Mouse (Mus musculus) thymus, adult 2 months (tissue): ENCODE measurements around the gene Noct. TPM values are rescaled to one million over a fixed set of nuclear protein-coding genes. Genes with fewer than 3 reads are reported as not detected.
"Not testable (repeated sequence)": the region's sequence is repeated elsewhere in the genome, so short reads cannot be mapped to it uniquely, and the experiment has no call there.

Source experiments
- DNase-seq: peaks from one replicate; pipeline ENCODE4 v3.0.0; 2021
- H3K27ac ChIP-seq: fragments of 200-500 bp; 2 replicates; pipeline ENCODE4 v1.5.1; 2012; ENCODE audit warnings: low read length, control low read depth; ENCODE audit not compliant: control insufficient read depth, insufficient read depth
- H3K27me3 ChIP-seq: fragments of 200-500 bp; 2 replicates; pipeline ENCODE4 v1.6.1; 2012; ENCODE audit warnings: mild to moderate bottlenecking, low read length, moderate library complexity, mixed read lengths; ENCODE audit not compliant: control insufficient read depth, insufficient read depth
- H3K36me3 ChIP-seq: fragments of 200-500 bp; 2 replicates; pipeline ENCODE4 v1.6.1; 2012; ENCODE audit warnings: mild to moderate bottlenecking, low read length, moderate library complexity; ENCODE audit not compliant: control insufficient read depth, insufficient read depth
- H3K4me1 ChIP-seq: fragments of 200-500 bp; replicated peaks from 2 replicates; pipeline ENCODE4 v1.6.1; 2012; ENCODE audit warnings: low read length; ENCODE audit not compliant: control insufficient read depth, insufficient read depth
- H3K4me3 ChIP-seq: fragments of 200-500 bp; 2 replicates; pipeline ENCODE4 v1.5.1; 2012; ENCODE audit warnings: mild to moderate bottlenecking, low read length, control low read depth, moderate library complexity; ENCODE audit not compliant: control insufficient read depth, insufficient read depth
- CTCF ChIP-seq: fragments of 200-500 bp; IDR thresholded peaks from 2 replicates; pipeline ENCODE4 v1.5.1; 2012; ENCODE audit warnings: mild to moderate bottlenecking, control low read depth, low read length, moderate library complexity, borderline replicate concordance; ENCODE audit not compliant: control insufficient read depth, poor library complexity, insufficient read depth; ENCODE audit errors: extremely low read depth
- POLR2A ChIP-seq: fragments of 200-500 bp; IDR thresholded peaks from 2 replicates; pipeline ENCODE4 v1.6.1; 2012; ENCODE audit warnings: mild to moderate bottlenecking, low read length, control low read depth, moderate library complexity; ENCODE audit not compliant: control insufficient read depth, poor library complexity, insufficient read depth; ENCODE audit errors: extremely low read depth
- WGBS: fragments of 180-500 bp; shearing (Covaris S2); methylation state at CpG from one replicate; pipeline ENCODE4 v1.1.7; 2018; 5-methylcytosine and 5-hydroxymethylcytosine counted together
- polyA plus RNA-seq: library from polyadenylated mRNA; depleted of rRNA; stranded (reverse); fragments of >200 nt; gene quantifications from 2 replicates; pipeline ENCODE4 v1.2.3, GENCODE M21; 2012; rRNA removed

Gene Noct
- 30.8 and 35.8 TPM in 2 replicates for polyA plus RNA-seq

DNA sequence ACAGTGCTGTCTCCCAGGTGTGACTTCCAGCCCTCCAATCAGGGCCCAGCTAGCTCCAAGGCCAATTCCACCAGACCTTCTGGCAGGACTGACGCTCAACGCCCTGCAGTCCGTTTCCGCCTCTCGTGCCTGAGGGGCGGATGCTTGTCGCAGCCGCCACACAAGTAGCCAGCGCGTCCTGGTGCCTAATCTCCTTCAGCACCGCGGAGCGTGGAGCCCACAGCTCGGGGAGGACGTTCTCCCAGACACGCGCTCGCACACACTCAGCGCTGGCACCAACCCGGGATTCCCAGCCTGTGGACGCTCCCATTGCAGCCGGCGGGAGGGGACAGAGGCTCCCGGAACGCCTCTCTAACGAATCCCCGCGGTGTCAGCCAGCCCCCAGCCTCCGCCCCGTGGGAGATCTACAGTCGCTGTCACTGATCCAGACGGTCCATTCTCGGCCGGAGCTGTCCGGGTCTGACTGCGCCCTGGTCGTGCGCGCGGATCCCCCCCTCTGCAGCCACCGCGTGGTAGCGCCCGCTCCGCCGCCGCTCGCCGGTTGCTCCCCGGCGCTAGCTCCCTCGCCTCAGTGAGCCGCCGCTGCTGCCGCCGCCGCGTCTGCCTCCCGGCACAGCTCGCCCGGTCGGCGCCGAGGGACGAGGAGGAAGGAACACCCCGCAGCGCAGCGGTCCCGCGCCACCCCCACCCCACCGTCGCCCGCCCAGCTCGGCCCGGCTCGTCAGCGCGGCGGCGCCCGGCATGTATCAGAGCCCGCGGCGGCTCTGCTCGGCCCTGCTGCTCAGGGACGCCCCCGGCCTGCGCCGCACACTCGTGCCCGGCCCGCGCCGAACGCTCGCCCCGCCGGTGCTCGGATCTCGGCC, at the start of gene Noct:
TSS of gene Noct (plus strand) at position 85 of the 863 bp plus-strand sequence.
- H3K4me1 ChIP-seq = peaks cover 26% of the 10 kb centered on the region
- no peaks in the 10 kb centered on the region for H3K27me3 ChIP-seq
- under 1% methylated on average over 92 of the region's 100 CpGs for WGBS
- TF ChIP-seq POLR2A (peak; percentile 76; the same call in 1 of the 2 replicates), CTCF (no peak)
- no peaks in the 10 kb centered on the region for H3K36me3 ChIP-seq
- H3K4me3 ChIP-seq = peak within 1 kb of the TSS; percentile 65
- 0 out of 2 replicates have a peak within 1 kb of the TSS, but pooled peaks have one; percentile 25 for H3K27ac ChIP-seq
- peak; percentile 81 for DNase-seq

DNA sequence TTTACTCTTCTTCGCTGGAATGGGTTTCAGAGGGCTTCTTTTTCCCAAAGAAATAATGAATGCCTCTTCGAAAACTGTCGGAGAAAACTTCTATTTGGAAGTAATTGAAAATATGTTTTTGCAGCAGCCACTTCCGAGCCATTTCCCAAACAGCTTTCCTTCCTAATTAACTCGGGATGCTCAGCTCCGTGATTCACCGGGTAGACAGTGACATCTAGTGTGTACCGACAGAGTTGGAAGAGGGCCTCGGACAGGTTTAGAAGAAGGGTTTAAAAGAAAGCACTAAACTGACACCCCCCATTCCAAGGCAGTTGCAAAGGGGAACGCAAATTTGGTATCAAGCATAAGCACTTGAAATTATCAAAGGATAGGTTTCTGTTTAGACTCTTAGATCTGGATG, 46.1 kb upstream of the Noct start:
- DNase-seq = no peak
- TF ChIP-seq POLR2A (no peak), CTCF (no peak)
- H3K27ac ChIP-seq = no peak overlapping the region
- WGBS = 67% methylated on average over 10 of the region's 10 CpGs
- H3K27me3 ChIP-seq = no peaks in the 10 kb centered on the region
- no peaks in the 10 kb centered on the region for H3K4me1 ChIP-seq
- no peaks in the 10 kb centered on the region for H3K36me3 ChIP-seq
- no peak overlapping the region for H3K4me3 ChIP-seq

DNA sequence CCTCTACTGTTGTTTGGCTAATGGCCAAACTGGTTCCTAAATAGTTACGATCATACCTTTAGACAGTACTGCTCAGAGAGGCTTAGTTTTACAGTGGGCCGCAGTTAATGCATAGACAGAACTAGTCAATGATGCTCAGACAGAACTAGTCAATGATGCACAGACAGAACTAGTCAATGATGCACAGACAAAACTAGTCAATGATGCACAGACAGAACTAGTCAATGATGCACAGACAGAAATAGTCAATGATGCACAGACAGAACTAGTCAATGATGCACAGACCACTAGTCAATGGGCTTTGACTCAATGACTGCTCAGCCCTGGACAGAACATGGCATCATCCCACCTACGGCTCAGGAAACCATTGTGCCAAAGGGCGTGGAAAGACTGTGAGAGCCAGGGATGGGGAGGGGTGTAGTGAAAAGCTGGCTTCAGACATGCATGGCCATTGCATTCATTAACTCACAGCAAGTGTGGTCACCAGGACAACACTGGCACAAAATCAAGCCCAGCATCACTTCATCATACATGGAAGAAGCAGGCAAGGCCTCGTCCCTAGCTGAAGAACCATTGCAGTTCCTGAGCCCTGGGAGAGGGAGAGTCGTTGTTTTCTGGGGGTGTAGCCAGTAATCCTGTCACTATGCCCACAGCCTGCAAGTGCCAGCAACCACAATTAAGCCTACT, 44.6 kb upstream of the Noct start:
- no peak overlapping the region for H3K4me3 ChIP-seq
- no peaks in the 10 kb centered on the region for H3K4me1 ChIP-seq
- DNase-seq = no peak
- no peak overlapping the region for H3K27ac ChIP-seq
- no peaks in the 10 kb centered on the region for H3K36me3 ChIP-seq
- no peak for TF ChIP-seq CTCF
- WGBS = 93% methylated on average over 6 of the region's 6 CpGs
- no peaks in the 10 kb centered on the region for H3K27me3 ChIP-seq

DNA sequence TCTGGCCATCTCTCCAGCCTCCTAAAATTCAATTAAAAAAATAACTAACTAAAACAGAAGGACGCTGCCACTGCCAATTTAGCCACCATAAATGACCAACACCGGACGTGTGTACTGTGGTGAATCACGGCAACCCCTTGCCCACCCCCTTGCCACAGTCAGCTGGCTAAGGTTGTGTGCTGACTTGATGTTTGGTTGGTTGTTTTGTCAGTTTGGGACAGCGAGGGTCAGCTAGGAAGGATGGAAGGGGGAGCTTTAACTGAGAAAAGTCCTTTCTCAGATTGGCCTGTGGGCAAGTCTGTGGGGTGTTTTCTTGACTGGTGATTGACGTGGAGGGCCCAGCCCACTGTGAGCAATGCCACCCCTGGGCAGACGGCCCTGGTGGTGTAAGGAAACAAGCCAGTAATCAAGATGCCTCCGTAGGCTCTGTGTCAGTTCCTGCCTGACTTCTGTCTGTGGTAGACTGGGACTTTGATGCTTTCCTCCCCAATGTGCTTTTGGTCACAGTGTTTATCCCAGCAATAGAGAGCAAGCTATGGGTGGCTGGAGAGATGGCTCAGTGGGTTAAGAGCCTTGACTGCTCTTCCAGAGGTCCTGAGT, 43.8 kb upstream of the Noct start:
- TF ChIP-seq POLR2A (no peak), CTCF (no peak)
- 83% methylated on average over 8 of the region's 8 CpGs for WGBS
- Histone ChIP-seq H3K27me3 (no peaks in the 10 kb centered on the region), H3K4me3 (no peak overlapping the region), H3K27ac (no peak overlapping the region), H3K4me1 (no peaks in the 10 kb centered on the region), H3K36me3 (no peaks in the 10 kb centered on the region)
- no peak for DNase-seq

DNA sequence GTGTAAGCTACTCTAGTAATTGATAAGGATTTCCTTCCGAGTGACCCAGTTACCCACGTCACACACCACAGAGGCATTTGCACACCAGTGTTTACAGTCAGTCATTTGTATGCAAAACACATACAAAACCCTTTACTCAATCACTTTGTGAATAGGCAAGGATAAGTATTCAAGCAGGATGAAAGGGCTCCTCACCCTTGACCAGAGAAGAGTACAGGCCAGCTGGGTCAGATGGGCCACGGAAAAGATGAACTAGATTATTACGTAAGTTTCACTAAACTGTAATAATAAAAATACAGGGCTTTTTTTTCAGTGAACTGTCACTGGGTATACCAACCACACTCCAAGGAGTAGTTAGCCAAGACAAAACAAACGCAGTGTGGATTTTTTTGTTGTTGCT, 41.8 kb upstream of the Noct start:
- WGBS = 95% methylated on average over 5 of the region's 5 CpGs
- Histone ChIP-seq H3K36me3 (no peaks in the 10 kb centered on the region), H3K4me3 (no peak overlapping the region), H3K27ac (no peak overlapping the region), H3K27me3 (no peaks in the 10 kb centered on the region), H3K4me1 (no peaks in the 10 kb centered on the region)
- DNase-seq = no peak
- no peak for TF ChIP-seq CTCF
- no peak for TF ChIP-seq POLR2A

DNA sequence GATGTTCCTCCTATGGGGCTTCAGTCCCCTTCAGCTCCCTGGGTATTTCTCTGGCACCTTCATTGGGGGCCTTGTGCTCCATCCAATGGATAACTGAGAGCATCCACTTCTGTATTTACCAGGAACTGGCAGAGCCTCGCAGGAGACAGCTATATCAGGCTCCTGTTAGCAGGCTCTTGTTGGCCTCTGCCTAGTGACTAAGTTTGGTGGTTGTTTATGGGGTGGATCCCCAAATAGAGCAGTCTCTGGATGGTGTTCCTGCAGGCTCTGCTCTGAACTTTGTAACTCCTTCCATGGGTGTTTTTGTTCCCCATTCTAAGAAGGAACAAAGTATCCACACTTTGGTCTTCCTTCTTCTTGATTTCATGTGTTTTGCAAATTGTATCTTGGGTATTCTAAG, 40.7 kb upstream of the Noct start:
- not testable (repeated sequence) for H3K4me3 ChIP-seq, DNase-seq, H3K36me3 ChIP-seq, H3K27ac ChIP-seq, H3K27me3 ChIP-seq, H3K4me1 ChIP-seq
- 90% methylated on average over 1 of the region's 1 CpGs for WGBS

DNA sequence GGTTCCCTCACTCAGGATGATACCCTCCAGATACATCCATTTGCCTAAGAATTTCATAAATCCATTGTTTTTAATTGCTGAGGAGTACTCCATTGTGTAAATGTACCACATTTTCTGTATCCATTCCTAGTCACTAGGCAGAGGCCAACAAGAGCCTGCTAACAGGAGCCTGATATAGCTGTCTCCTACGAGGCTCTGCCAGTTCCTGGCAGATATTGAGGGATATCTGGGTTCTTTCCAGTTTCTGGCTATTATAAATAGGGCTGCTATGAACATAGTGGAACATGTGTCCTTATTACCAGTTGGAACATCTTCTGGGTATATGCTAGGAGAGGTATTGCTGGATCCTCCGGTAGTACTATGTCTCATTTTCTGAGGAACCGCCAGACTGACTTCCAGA, 40.3 kb upstream of the Noct start:
- H3K4me3 ChIP-seq, H3K36me3 ChIP-seq, H3K27ac ChIP-seq, DNase-seq, H3K27me3 ChIP-seq, H3K4me1 ChIP-seq: not testable (repeated sequence)
- WGBS = 93% methylated on average over 3 of the region's 3 CpGs
